ENCODE assay signal across 19 mouse cellular contexts in the genomic region with DNA sequence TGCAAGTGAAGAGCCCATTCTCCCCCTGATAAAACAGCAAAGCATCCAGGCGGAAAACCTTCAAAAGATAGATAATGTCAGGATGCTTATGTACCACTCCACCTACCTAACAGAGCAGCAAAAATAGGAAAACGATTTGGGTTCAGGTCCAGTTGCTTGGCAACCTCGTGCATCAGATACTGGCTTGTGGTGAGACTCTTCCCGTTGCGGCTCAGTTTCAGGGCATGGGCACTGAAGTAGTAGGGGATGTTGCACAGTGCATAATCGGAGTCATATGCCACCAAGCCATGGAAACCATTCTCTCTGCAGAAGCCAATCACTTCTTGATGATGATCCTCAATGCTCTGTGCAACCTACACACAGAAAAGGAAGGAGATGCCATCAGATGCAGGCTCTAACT.
"Had no signal": no experiment of that assay in that cellular context is flagged by ENCODE, and none has a peak within 500 bp of the region (broad histone marks: within the 10 kb centered on the region; RNA-seq: fewer than 3 reads in every experiment).

No protein-coding gene starts in this region.

- DNase-seq: lung, adult 18-20 months; lung, embryonic 14.5 days; lung, postnatal 10 days; lung, postnatal 4 days; midbrain, embryonic 14.5 days; retina, postnatal 1 day; right cerebral cortex, adult 18-20 months; right cerebral cortex, postnatal 25 days; right cerebral cortex, postnatal 4 days; spleen, adult 18-20 months; thymus, adult 18-20 months; thymus, postnatal 14 days; thymus, postnatal 36 days had no signal

- H3K4me3 ChIP-seq: midbrain, embryonic 10.5 days; midbrain, embryonic 12.5 days; myocyte; neural tube, embryonic 13.5 days; neural tube, embryonic 15.5 days had no signal

- H3K27ac ChIP-seq: midbrain, embryonic 10.5 days; midbrain, embryonic 12.5 days; neural tube, embryonic 13.5 days; neural tube, embryonic 15.5 days had no signal

- ATAC-seq: midbrain, embryonic 16.5 days had no signal
